Mouse (Mus musculus) splenic B cell, adult 2 months (primary cell): ENCODE data around the gene Fosb.

ENCODE experiments used
- DNase-seq: peaks from one replicate; pipeline ENCODE4 v3.0.0-alpha.2; 2011; ENCODE audit warnings: low read depth, low spot score
- H3K27me3 ChIP-seq: 2 replicates; pipeline ENCODE4 v1.6.1; 2012; ENCODE audit warnings: mild to moderate bottlenecking, low read length, moderate library complexity, mixed read lengths; ENCODE audit not compliant: control insufficient read depth, poor library complexity, insufficient read depth, severe bottlenecking
- H3K36me3 ChIP-seq: 2 replicates; pipeline ENCODE4 v1.6.1; 2012; ENCODE audit warnings: mild to moderate bottlenecking, low read length, moderate library complexity, mixed read lengths; ENCODE audit not compliant: control insufficient read depth, poor library complexity, insufficient read depth, severe bottlenecking

Gene Fosb

DNA sequence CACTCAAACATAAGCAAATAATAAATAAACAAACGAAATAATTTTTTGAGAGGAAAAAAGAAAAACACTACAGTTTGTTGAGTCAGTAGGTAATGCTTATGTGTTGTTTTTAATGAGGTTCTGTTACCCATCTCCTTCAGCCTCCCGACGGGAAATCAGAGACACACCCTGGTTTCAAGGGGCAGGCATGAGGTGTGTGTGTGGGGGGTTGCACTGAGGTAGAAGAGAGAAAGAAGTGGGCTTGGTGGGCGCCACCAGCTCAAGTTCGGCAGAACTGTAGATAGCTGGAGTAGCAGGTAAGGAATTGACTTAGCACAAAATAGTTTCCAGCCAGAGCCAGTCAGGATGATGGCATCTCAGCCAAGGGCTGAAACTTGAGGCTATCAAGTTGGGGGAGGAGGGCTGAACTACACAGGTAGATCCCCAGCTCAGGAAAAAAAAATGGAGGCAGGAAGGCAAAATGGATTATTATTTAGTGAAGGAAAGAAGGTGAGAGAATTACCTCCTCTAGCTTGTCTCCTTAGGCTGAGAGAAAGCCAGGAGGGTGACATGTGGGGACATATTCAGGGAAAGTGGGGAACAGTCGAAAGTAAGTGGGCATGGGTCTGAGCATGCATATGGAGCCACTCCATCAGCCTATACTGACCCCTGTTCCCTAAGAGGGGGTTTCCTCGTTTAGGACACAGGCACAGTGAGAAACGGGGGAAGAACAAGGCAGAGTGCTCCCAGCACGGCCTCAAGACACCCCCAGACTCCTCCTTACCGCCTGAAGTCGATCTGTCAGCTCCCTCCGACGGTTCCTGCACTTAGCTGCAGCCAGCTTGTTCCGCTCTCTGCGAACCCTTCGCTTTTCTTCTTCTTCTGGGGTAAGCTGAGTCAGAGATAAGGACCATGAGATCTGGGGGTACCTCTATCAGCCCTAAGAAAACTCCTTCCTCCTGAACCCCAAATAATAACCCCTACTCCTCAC lies 3.8 kb downstream of the Fosb start:
- Histone ChIP-seq H3K27me3 (0 out of 2 replicates have a peak, but pooled peaks cover 2% of the 10 kb centered on the region), H3K36me3 (no peaks in the 10 kb centered on the region; the same call in 1 of the 2 replicates)
- peak; percentile 53 for DNase-seq

GRCm38 (mm10) chr7:19305413-19305735 lies 4.5 kb downstream of the Fosb start:
- Histone ChIP-seq H3K36me3 (no peaks in the 10 kb centered on the region; the same call in 1 of the 2 replicates), H3K27me3 (0 out of 2 replicates have a peak, but pooled peaks cover 2% of the 10 kb centered on the region)
- peak; percentile 61 for DNase-seq

DNA sequence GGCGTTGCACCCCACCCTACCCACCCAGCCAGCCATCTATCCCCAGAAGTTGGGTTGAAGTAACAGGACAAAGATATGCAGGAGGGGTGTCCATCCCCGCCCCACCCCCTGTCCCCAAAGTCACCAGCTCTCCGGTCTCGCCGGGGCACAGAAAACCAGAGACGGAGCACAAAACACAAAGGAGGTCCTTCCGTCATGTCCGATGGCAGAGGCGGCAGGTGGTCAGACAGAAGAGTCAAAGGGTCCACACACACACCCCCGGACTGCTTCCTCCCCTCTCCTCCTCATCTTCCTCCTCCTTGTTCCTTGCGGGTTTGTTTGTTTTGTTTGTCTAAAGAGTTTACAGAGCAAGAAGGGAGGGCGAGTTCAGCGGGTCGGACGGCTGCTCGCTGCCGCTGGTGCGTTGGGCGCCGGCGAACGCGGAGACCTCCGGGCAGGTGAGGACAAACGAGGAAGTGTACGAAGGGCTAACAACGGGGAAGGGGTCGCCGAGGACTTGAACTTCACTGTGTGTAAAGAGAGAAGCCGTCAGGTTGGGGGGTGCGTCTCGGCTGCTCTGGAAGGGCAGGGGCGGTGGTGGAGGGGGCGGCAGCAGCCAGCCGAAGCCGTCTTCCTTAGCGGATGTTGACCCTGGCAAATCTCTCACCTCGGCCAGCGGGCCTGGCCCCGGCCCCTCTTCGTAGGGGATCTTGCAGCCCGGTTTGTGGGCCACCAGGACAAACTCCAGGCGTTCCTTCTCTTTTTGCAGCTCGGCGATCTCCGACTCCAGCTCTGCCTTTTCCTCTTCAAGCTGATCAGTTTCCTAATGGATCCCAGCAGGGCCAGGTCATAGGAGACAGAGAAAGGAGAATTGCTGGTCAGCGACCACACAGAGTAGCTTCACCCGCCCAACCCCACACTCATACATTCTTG lies 5.1 kb downstream of the Fosb start:
- Histone ChIP-seq H3K27me3 (0 out of 2 replicates have a peak, but pooled peaks cover 2% of the 10 kb centered on the region), H3K36me3 (no peaks in the 10 kb centered on the region; the same call in 1 of the 2 replicates)
- peak; percentile 67 for DNase-seq

GRCm38 (mm10) chr7:19303770-19304169 lies 6.1 kb downstream of the Fosb start:
- 0 out of 2 replicates have a peak, but pooled peaks cover 2% of the 10 kb centered on the region for H3K27me3 ChIP-seq
- no peaks in the 10 kb centered on the region; the same call in 1 of the 2 replicates for H3K36me3 ChIP-seq
- peak; percentile 89 for DNase-seq

DNA sequence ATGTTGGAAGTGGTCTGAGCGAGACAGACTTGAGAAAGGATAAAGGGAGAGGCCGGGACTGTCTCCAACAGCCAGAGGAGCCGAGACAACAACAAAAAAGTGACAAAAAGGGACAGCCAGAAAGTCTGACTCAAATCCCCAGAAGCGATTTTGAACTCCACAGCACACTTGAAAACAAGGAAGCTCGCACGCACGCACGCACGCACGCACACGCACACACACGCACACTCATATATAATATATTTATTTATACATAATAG lies 6.9 kb downstream of the Fosb start:
- Histone ChIP-seq H3K36me3 (no peaks in the 10 kb centered on the region; the same call in 1 of the 2 replicates), H3K27me3 (0 out of 2 replicates have a peak, but pooled peaks cover 2% of the 10 kb centered on the region)
- peak; percentile 66 for DNase-seq

- no peak for DNase-seq
- 0 out of 2 replicates have a peak, but pooled peaks cover 2% of the 10 kb centered on the region for H3K27me3 ChIP-seq
- H3K36me3 ChIP-seq = no peaks in the 10 kb centered on the region; the same call in 1 of the 2 replicates
Measured at GRCm38 (mm10) chr7:19302264-19303045, 7.4 kb downstream of the Fosb start.

GRCm38 (mm10) chr7:19301461-19302263 lies 8.2 kb downstream of the Fosb start:
- DNase-seq = peak; percentile 76
- Histone ChIP-seq H3K36me3 (no peaks in the 10 kb centered on the region; the same call in 1 of the 2 replicates), H3K27me3 (0 out of 2 replicates have a peak, but pooled peaks cover 2% of the 10 kb centered on the region)

- Histone ChIP-seq H3K27me3 (0 out of 2 replicates have a peak, but pooled peaks cover 2% of the 10 kb centered on the region), H3K36me3 (no peaks in the 10 kb centered on the region; the same call in 1 of the 2 replicates)
- DNase-seq = peak; percentile 93
Measured at GRCm38 (mm10) chr7:19300501-19301421, 9.1 kb downstream of the Fosb start.

DNA sequence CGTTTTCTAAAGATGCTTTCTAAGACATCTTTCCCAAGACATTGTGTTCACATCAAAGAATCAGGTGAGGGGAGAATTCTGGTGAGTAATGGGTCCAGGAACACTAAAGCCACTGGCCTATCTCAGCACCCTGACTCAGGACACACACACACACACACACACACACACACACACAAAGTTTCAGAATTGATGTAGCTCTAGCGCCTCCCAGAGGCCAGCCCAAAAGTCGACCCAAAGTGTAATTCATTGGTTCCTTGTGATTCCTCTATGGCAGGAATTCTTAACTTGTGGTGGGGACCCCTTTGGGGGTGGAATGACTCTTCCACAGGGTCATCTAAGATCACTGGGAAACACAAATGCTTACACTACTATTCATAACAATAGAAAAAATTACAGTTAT lies 10.7 kb downstream of the Fosb start:
- Histone ChIP-seq H3K27me3 (no peaks in the 10 kb centered on the region), H3K36me3 (no peaks in the 10 kb centered on the region)
- peak; percentile 76 for DNase-seq

DNA sequence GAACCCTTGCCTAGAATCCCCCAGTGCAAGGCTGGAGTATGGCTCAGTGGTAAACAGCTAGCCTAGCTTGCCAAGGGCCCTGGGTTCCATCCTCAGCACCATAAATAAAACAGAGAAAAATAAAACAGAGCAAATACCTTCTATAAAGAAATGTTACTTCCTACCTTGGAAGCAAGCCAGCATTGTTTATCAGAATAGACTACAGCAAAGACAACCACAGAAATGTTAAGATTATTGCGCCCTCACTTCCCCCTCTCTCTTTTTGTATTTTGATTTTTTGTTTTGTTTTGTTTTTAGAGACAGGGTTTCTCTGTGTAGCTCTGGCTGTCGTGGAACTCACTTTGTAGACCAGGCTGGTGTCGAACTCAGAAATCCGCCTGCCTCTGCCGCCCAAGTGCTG lies 12.1 kb downstream of the Fosb start:
- Histone ChIP-seq H3K36me3 (no peaks in the 10 kb centered on the region), H3K27me3 (no peaks in the 10 kb centered on the region; the same call in 1 of the 2 replicates)
- DNase-seq = no peak

GRCm38 (mm10) chr7:19297034-19297433 lies 12.8 kb downstream of the Fosb start:
- Histone ChIP-seq H3K27me3 (no peaks in the 10 kb centered on the region; the same call in 1 of the 2 replicates), H3K36me3 (no peaks in the 10 kb centered on the region)
- peak; percentile 41 for DNase-seq

- DNase-seq = peak; percentile 92
- no peaks in the 10 kb centered on the region; the same call in 1 of the 2 replicates for H3K27me3 ChIP-seq
- H3K36me3 ChIP-seq = no peaks in the 10 kb centered on the region
Measured at GRCm38 (mm10) chr7:19295503-19296185, 14.2 kb downstream of the Fosb start.
